Mouse (Mus musculus) MEL (cell line): Measurements from ENCODE around the gene Atrnl1.

Source experiments
- CHD1 ChIP-seq: IDR thresholded peaks from 2 replicates; pipeline ENCODE4 v1.6.1; 2012; ENCODE audit warnings: low read depth, mild to moderate bottlenecking, inconsistent platforms, low read length, improper control_type of control experiment
- CTCF ChIP-seq, 3 experiments: IDR thresholded peaks in 2 of 3; conservative IDR thresholded peaks in 1 of 3; 2 replicates each; pipeline ENCODE4 v1.5.1; 2011 to 2012; ENCODE audit warnings: low read length in 3 of 3, low read depth in 2 of 3, mild to moderate bottlenecking in 2 of 3, improper control_type of control experiment in 1 of 3, inconsistent platforms in 1 of 3, mixed read lengths in 1 of 3, moderate library complexity in 1 of 3; ENCODE audit not compliant: control insufficient read depth in 1 of 3, insufficient read depth in 1 of 3, poor library complexity in 1 of 3, severe bottlenecking in 1 of 3
- ETS1 ChIP-seq: IDR thresholded peaks from 2 replicates; pipeline ENCODE4 v1.6.1; 2012; ENCODE audit warnings: low read depth, mild to moderate bottlenecking, inconsistent platforms, low read length, improper control_type of control experiment, moderate library complexity
- MEF2A ChIP-seq: IDR thresholded peaks from 2 replicates; pipeline ENCODE4 v1.6.1; 2014; ENCODE audit warnings: low read depth, mild to moderate bottlenecking, inconsistent platforms, low read length, improper control_type of control experiment; ENCODE audit not compliant: poor library complexity, insufficient replicate concordance, severe bottlenecking; ENCODE audit errors: extremely low read depth
- NELFE ChIP-seq: IDR thresholded peaks from 2 replicates; pipeline ENCODE4 v1.6.1; 2011; ENCODE audit warnings: low read depth, low read length, improper control_type of control experiment
- NRF1 ChIP-seq: IDR thresholded peaks from 2 replicates; pipeline ENCODE4 v1.6.1; 2014; ENCODE audit warnings: low read depth, mild to moderate bottlenecking, inconsistent platforms, low read length, improper control_type of control experiment, moderate library complexity; ENCODE audit not compliant: poor library complexity, insufficient read depth, severe bottlenecking
- POLR2A ChIP-seq, 2 experiments: IDR thresholded peaks; 2 replicates each; pipeline ENCODE4 v1.6.1; 2011 to 2012; ENCODE audit warnings: low read length in 2 of 2, mild to moderate bottlenecking in 2 of 2, control low read depth in 1 of 2, improper control_type of control experiment in 1 of 2, low read depth in 1 of 2, moderate library complexity in 1 of 2; ENCODE audit not compliant: control insufficient read depth in 1 of 2, insufficient read depth in 1 of 2, poor library complexity in 1 of 2
- POLR2AphosphoS2 ChIP-seq: IDR thresholded peaks from 2 replicates; pipeline ENCODE4 v1.6.1; 2011; ENCODE audit warnings: low read length, improper control_type of control experiment
- POLR2AphosphoS5 ChIP-seq: IDR thresholded peaks from 2 replicates; pipeline ENCODE4 v1.6.1; 2012; ENCODE audit warnings: low read depth, borderline replicate concordance, mild to moderate bottlenecking, inconsistent platforms, low read length, moderate library complexity, mixed read lengths
- TBP ChIP-seq: IDR thresholded peaks from 2 replicates; pipeline ENCODE4 v1.8.0; 2011; ENCODE audit warnings: low read depth, low read length, improper control_type of control experiment
- USF1 ChIP-seq: IDR thresholded peaks from 2 replicates; pipeline ENCODE4 v1.6.1; 2014; ENCODE audit warnings: low read depth, mild to moderate bottlenecking, inconsistent platforms, low read length, improper control_type of control experiment, moderate library complexity
- ZC3H11A ChIP-seq: IDR thresholded peaks from 2 replicates; pipeline ENCODE4 v1.6.1; 2012; ENCODE audit warnings: low read depth, mild to moderate bottlenecking, inconsistent platforms, low read length, improper control_type of control experiment
- ZNF384 ChIP-seq: IDR thresholded peaks from 2 replicates; pipeline ENCODE4 v1.6.1; 2012; ENCODE audit warnings: low read depth, mild to moderate bottlenecking, inconsistent platforms, low read length, improper control_type of control experiment

GRCm38 (mm10) chr19:58140191-58140784 is 529.5 kb downstream of the Atrnl1 start:
- TF ChIP-seq POLR2A (IDR thresholded peaks at IDR 0.05; ENCODE audit: control insufficient read depth in 1 of 2, insufficient read depth in 1 of 2, low read depth in 1 of 2, low read length in 2 of 2, poor library complexity in 1 of 2) (no peak), USF1 (no peak), POLR2AphosphoS2 (no peak), CHD1 (no peak), ZNF384 (no peak), MEF2A (no peak), POLR2AphosphoS5 (no peak), CTCF (IDR thresholded peaks at IDR 0.05 in 2 of 3, conservative IDR thresholded peaks at IDR 0.05 in 1 of 3; ENCODE audit: control insufficient read depth in 1 of 3, insufficient read depth in 1 of 3, low read depth in 2 of 3, low read length in 3 of 3, poor library complexity in 1 of 3, severe bottlenecking in 1 of 3) (no peak), ETS1 (no peak), ZC3H11A (no peak), NELFE (no peak), NRF1 (no peak), TBP (no peak)
